Comparison of ENCODE assay signal across 7 mouse cellular contexts in genomic region chr5:149648196-149648595, GRCm38 (mm10). TPM values are rescaled to one million over a fixed set of nuclear protein-coding genes. Genes with fewer than 3 reads are reported as not detected.
DNase-seq lines count a peak whose midpoint lies in the region; ATAC-seq and TF ChIP-seq lines count a peak whose summit lies in the region.

No protein-coding gene starts in this region.

- no peak overlapping the region for H3K9ac ChIP-seq in hindbrain, embryonic 12.5 days
- no peak overlapping the region for H3K9ac ChIP-seq in ES-Bruce4 (ENCODE audit: low read depth, poor library complexity, severe bottlenecking)
- H3K9ac ChIP-seq in liver, embryonic 16.5 days (ENCODE audit: low read depth, low read length): 0 out of 2 replicates have a peak overlapping the region, but pooled peaks have one; percentile 9

- no peak for ATAC-seq in hindbrain, embryonic 12.5 days (ENCODE audit: low FRiP score)
- no peak for ATAC-seq in liver, embryonic 16.5 days (ENCODE audit: low read depth)

- TF ChIP-seq EP300 in ES-Bruce4 (IDR thresholded peaks at IDR 0.05; ENCODE audit: insufficient read depth, low read depth, low read length): no peak

- no peaks in the 10 kb centered on the region for H3K36me3 ChIP-seq in hindbrain, embryonic 10.5 days
- no peaks in the 10 kb centered on the region for H3K36me3 ChIP-seq in hindbrain, embryonic 12.5 days
- no peaks in the 10 kb centered on the region for H3K36me3 ChIP-seq in ES-Bruce4 (ENCODE audit: control insufficient read depth, insufficient read depth, low read length, poor library complexity, severe bottlenecking)
- no peaks in the 10 kb centered on the region for H3K36me3 ChIP-seq in liver, embryonic 16.5 days (ENCODE audit: control insufficient read depth, insufficient read depth)

- DNase-seq in hindbrain, embryonic 10.5 days (ENCODE audit: low spot score): no peak
- DNase-seq in layer of hippocampus, adult 11-12 months (ENCODE audit: low spot score): no peak
- no peak for DNase-seq in spleen, adult 18-20 months

- H3K9me3 ChIP-seq in hindbrain, embryonic 10.5 days: no peaks in the 10 kb centered on the region
- no peaks in the 10 kb centered on the region for H3K9me3 ChIP-seq in hindbrain, embryonic 12.5 days (replicated peaks)
- H3K9me3 ChIP-seq in ES-Bruce4 (replicated peaks; ENCODE audit: control insufficient read depth, insufficient read depth, low read length, poor library complexity, severe bottlenecking): peaks cover 8% of the 10 kb centered on the region
- H3K9me3 ChIP-seq in liver, embryonic 16.5 days (replicated peaks; ENCODE audit: control insufficient read depth, low read length): no peaks in the 10 kb centered on the region

- H3K4me2 ChIP-seq in hindbrain, embryonic 12.5 days (replicated peaks): no peak overlapping the region
- peak overlapping the region; percentile 32; the same call in 1 of the 2 replicates for H3K4me2 ChIP-seq in liver, embryonic 16.5 days (ENCODE audit: low read depth, low read length)

- TF ChIP-seq CTCF in ES-Bruce4 (IDR thresholded peaks at IDR 0.05; ENCODE audit: low read depth, low read length): no peak
- no peak for TF ChIP-seq CTCF in bone marrow, adult 2 months (IDR thresholded peaks at IDR 0.05; ENCODE audit: control insufficient read depth, insufficient read depth, low read length)

- no peaks in the 10 kb centered on the region for H3K27me3 ChIP-seq in hindbrain, embryonic 10.5 days (ENCODE audit: insufficient read depth, poor library complexity, severe bottlenecking)
- no peaks in the 10 kb centered on the region; the same call in 1 of the 2 replicates for H3K27me3 ChIP-seq in hindbrain, embryonic 12.5 days
- H3K27me3 ChIP-seq in ES-Bruce4 (ENCODE audit: control insufficient read depth, insufficient read depth, low read length, poor library complexity, severe bottlenecking): no peaks in the 10 kb centered on the region
- H3K27me3 ChIP-seq in liver, embryonic 16.5 days (ENCODE audit: control insufficient read depth, insufficient read depth, low read depth, low read length): no peaks in the 10 kb centered on the region

- H3K4me3 ChIP-seq in hindbrain, embryonic 10.5 days: no peak overlapping the region
- no peak overlapping the region for H3K4me3 ChIP-seq in hindbrain, embryonic 12.5 days
- H3K4me3 ChIP-seq in ES-Bruce4 (ENCODE audit: low read depth, low read length): no peak overlapping the region
- H3K4me3 ChIP-seq in bone marrow, adult 2 months (replicated peaks; ENCODE audit: control insufficient read depth, low read depth, low read length): no peak overlapping the region
- no peak overlapping the region for H3K4me3 ChIP-seq in liver, embryonic 16.5 days (ENCODE audit: low read depth, low read length)

- H3K4me1 ChIP-seq in hindbrain, embryonic 10.5 days (replicated peaks): peaks cover 8% of the 10 kb centered on the region
- peaks cover 8% of the 10 kb centered on the region for H3K4me1 ChIP-seq in hindbrain, embryonic 12.5 days
- H3K4me1 ChIP-seq in ES-Bruce4 (ENCODE audit: control insufficient read depth, insufficient read depth, low read length): peaks cover 5% of the 10 kb centered on the region
- no peaks in the 10 kb centered on the region for H3K4me1 ChIP-seq in bone marrow, adult 2 months (ENCODE audit: control insufficient read depth, insufficient read depth, low read length)
- peaks cover 32% of the 10 kb centered on the region for H3K4me1 ChIP-seq in liver, embryonic 16.5 days (ENCODE audit: control insufficient read depth, low read depth, low read length)

- peak overlapping the region; percentile 8; the same call in 1 of the 2 replicates for H3K27ac ChIP-seq in hindbrain, embryonic 10.5 days
- no peak overlapping the region for H3K27ac ChIP-seq in hindbrain, embryonic 12.5 days
- peak overlapping the region; percentile 37; the same call in 1 of the 2 replicates for H3K27ac ChIP-seq in ES-Bruce4 (ENCODE audit: insufficient read depth, low read length)
- peak overlapping the region; percentile 75; the same call in 1 of the 2 replicates for H3K27ac ChIP-seq in bone marrow, adult 2 months (ENCODE audit: control insufficient read depth, insufficient read depth, low read depth, low read length, poor library complexity)
- peak overlapping the region; percentile 75 for H3K27ac ChIP-seq in liver, embryonic 16.5 days (ENCODE audit: low read length)

- 78% methylated on average over 4 of the region's 4 CpGs for WGBS in hindbrain, embryonic 10.5 days
- WGBS in hindbrain, embryonic 12.5 days: 79% methylated on average over 4 of the region's 4 CpGs
- WGBS in bone marrow, adult 2 months: 17% methylated on average over 4 of the region's 4 CpGs
- WGBS in liver, embryonic 16.5 days (ENCODE audit: insufficient replicate concordance): 42% methylated on average over 4 of the region's 4 CpGs

- TF ChIP-seq POLR2A in ES-Bruce4 (IDR thresholded peaks at IDR 0.05; ENCODE audit: insufficient read depth, low read length): no peak
- TF ChIP-seq POLR2A in bone marrow, adult 2 months (IDR thresholded peaks at IDR 0.05; ENCODE audit: borderline replicate concordance, control insufficient read depth, low read depth, low read length): no peak

RNA-seq across cellular contexts. Expression of gene Hsph1, which starts 12.0 kb away (rescaled TPM):
- 95.4 and 120 TPM in 2 replicates for polyA plus RNA-seq in hindbrain, embryonic 10.5 days (2016; fragmentation: Nextera tagmentation; extraction: Ambion mirVana)
- polyA plus RNA-seq in hindbrain, embryonic 12.5 days (2016; fragmentation: Nextera tagmentation; extraction: Ambion mirVana): 93.9 and 95.3 TPM in 2 replicates
- polyA plus RNA-seq in ES-Bruce4 (2011; ENCODE audit: insufficient read depth, insufficient read length, low read depth, missing spikeins): 154 and 163 TPM in 2 replicates
- polyA plus RNA-seq in bone marrow, adult 2 months (2011; ENCODE audit: insufficient read depth, insufficient read length, low replicate concordance, missing spikeins): 19.9 and 27.3 TPM in 2 replicates
- 19.4 and 20.8 TPM in 2 replicates for polyA plus RNA-seq in liver, embryonic 16.5 days (2015; fragmentation: Nextera tagmentation; extraction: Ambion mirVana)

RNA-seq across cellular contexts. Expression of gene B3glct, which starts 29.8 kb away (rescaled TPM):
- polyA plus RNA-seq in hindbrain, embryonic 10.5 days (2016; fragmentation: Nextera tagmentation; extraction: Ambion mirVana): 11.9 and 14.9 TPM in 2 replicates
- polyA plus RNA-seq in hindbrain, embryonic 12.5 days (2016; fragmentation: Nextera tagmentation; extraction: Ambion mirVana): 14.8 and 16.3 TPM in 2 replicates
- 14.2 and 18.5 TPM in 2 replicates for polyA plus RNA-seq in ES-Bruce4 (2011; ENCODE audit: insufficient read depth, insufficient read length, low read depth, missing spikeins)
- 2.5 and 6.0 TPM in 2 replicates for polyA plus RNA-seq in bone marrow, adult 2 months (2011; ENCODE audit: insufficient read depth, insufficient read length, low replicate concordance, missing spikeins)
- 3.0 and 3.6 TPM in 2 replicates for polyA plus RNA-seq in liver, embryonic 16.5 days (2015; fragmentation: Nextera tagmentation; extraction: Ambion mirVana)
